Mouse (Mus musculus) hindbrain, postnatal 0 days (tissue): Measurements from ENCODE around the gene Klf6. TPM values are rescaled to one million over a fixed set of nuclear protein-coding genes. Genes with fewer than 3 reads are reported as not detected.

ENCODE experiments used
- ATAC-seq: fragments of 200-750 bp; cut with Nextera tagmentation; 2 replicates; pipeline ENCODE4 v1.8.0; 2017; ENCODE audit warnings: mild to moderate bottlenecking, moderate TSS enrichment, moderate library complexity
- DNase-seq: peaks from one replicate; pipeline ENCODE4 v3.0.0-alpha.2; 2015; ENCODE audit warnings: low spot score
- H3K27ac ChIP-seq: fragments of 300-500 bp; sonication (generic); 2 replicates; pipeline ENCODE4 v1.5.1; 2014; ENCODE audit warnings: mild to moderate bottlenecking
- H3K27me3 ChIP-seq: fragments of 300-500 bp; sonication (generic); 2 replicates; pipeline ENCODE4 v1.6.1; 2014; ENCODE audit warnings: low read length, mixed read lengths; ENCODE audit not compliant: insufficient read depth
- H3K36me3 ChIP-seq: fragments of 300-500 bp; sonication (generic); 2 replicates; pipeline ENCODE4 v1.6.1; 2014; ENCODE audit warnings: low read length, mixed read lengths; ENCODE audit not compliant: insufficient read depth
- H3K4me1 ChIP-seq: fragments of 300-500 bp; sonication (generic); 2 replicates; pipeline ENCODE4 v1.6.1; 2014; ENCODE audit warnings: antibody characterized with exemption, low read length, mixed read lengths; ENCODE audit not compliant: insufficient read depth
- H3K4me2 ChIP-seq: fragments of 300-500 bp; sonication (generic); 2 replicates; pipeline ENCODE4 v1.6.1; 2014; ENCODE audit warnings: low read depth, mild to moderate bottlenecking, low read length, moderate library complexity, mixed read lengths
- H3K4me3 ChIP-seq: fragments of 300-500 bp; sonication (generic); 2 replicates; pipeline ENCODE4 v1.5.1; 2014; ENCODE audit warnings: low read length
- H3K9ac ChIP-seq: fragments of 300-500 bp; sonication (generic); replicated peaks from 2 replicates; pipeline ENCODE4 v1.6.1; 2014; ENCODE audit warnings: mild to moderate bottlenecking, low read length, moderate library complexity, mixed read lengths
- H3K9me3 ChIP-seq: fragments of 300-500 bp; sonication (generic); 2 replicates; pipeline ENCODE4 v1.6.1; 2016; ENCODE audit warnings: low read length, mixed read lengths
- CTCF ChIP-seq: IDR thresholded peaks from 2 replicates; pipeline ENCODE4 v1.5.1; 2016; ENCODE audit warnings: antibody characterized with exemption, control low read depth, low read depth
- WGBS: fragments of 180-500 bp; shearing (Covaris S2); extraction: QIAGEN DNeasy Blood & Tissue Kit; methylation state at CpG from one replicate; pipeline ENCODE4 v1.1.7; 2014; 5-methylcytosine and 5-hydroxymethylcytosine counted together
- polyA plus RNA-seq: library from polyadenylated mRNA; unstranded; fragments of >200 nt; fragmentation: Nextera tagmentation; extraction: Ambion mirVana; gene quantifications from 2 replicates; pipeline ENCODE4 v1.2.1, GENCODE M21; 2015
- total RNA-seq: library from RNA; depleted of rRNA; stranded (reverse); fragments of >200 nt; gene quantifications from 2 replicates; pipeline ENCODE4 v1.2.3, GENCODE M21; 2014

Gene Klf6
- total and polyA plus RNA-seq, 2 experiments from 2014 or later, result 53.1 to 104 TPM

- Histone ChIP-seq H3K4me1 (no peaks in the 10 kb centered on the region), H3K27ac (no peak overlapping the region), H3K4me3 (no peak overlapping the region), H3K4me2 (no peak overlapping the region), H3K9ac (no peak overlapping the region), H3K36me3 (no peaks in the 10 kb centered on the region), H3K9me3 (no peaks in the 10 kb centered on the region), H3K27me3 (no peaks in the 10 kb centered on the region)
- 92% methylated on average over 3 of the region's 3 CpGs for WGBS
- no peak for DNase-seq
- TF ChIP-seq CTCF, result no peak
- ATAC-seq, result no peak
These were observed 14.2 kb downstream of the Klf6 start for GRCm38 (mm10) chr13:5875478-5875877.

DNA sequence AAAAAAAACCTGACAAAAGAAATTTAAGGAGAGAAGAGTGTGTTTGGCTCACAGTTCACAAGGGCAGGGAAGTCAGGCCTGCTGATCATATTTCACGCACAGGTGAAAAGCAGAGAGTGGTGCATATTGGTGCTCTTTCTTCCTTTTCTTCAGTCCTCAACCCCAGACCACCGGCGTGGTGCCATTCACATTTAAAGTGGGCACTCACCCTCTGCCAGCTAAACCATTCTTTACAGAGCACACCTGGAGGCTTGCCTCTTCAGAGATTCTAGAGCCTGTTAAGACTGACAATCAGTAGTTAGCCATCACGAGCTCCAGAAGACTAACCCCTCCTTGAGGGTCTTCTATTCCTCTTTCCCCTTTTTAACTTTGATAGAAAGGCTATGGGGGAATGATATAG lies 17.5 kb downstream of the Klf6 start:
- ATAC-seq, result no peak

GRCm38 (mm10) chr13:5886810-5887209 lies 25.5 kb downstream of the Klf6 start:
- no peak overlapping the region for H3K9ac ChIP-seq
- ATAC-seq (no peak), DNase-seq (no peak)
- 95% methylated on average over 4 of the region's 4 CpGs for WGBS
- H3K4me1 ChIP-seq, result no peaks in the 10 kb centered on the region
- no peaks in the 10 kb centered on the region for H3K27me3 ChIP-seq
- H3K4me3 ChIP-seq, result no peak overlapping the region
- TF ChIP-seq CTCF, result no peak
- no peaks in the 10 kb centered on the region for H3K9me3 ChIP-seq
- H3K36me3 ChIP-seq, result no peaks in the 10 kb centered on the region
- no peak overlapping the region for H3K4me2 ChIP-seq
- H3K27ac ChIP-seq, result no peak overlapping the region

More for the DNA sequence above, 17.5 kb downstream of the Klf6 start:
- Histone ChIP-seq H3K9ac (no peak overlapping the region), H3K4me2 (no peak overlapping the region), H3K4me3 (no peak overlapping the region), H3K4me1 (no peaks in the 10 kb centered on the region), H3K27ac (no peak overlapping the region), H3K36me3 (no peaks in the 10 kb centered on the region), H3K27me3 (no peaks in the 10 kb centered on the region), H3K9me3 (no peaks in the 10 kb centered on the region)
- DNase-seq, result no peak
- 59% methylated on average over 4 of the region's 4 CpGs for WGBS
- no peak for TF ChIP-seq CTCF

- Histone ChIP-seq H3K9ac (no peak overlapping the region), H3K27me3 (no peaks in the 10 kb centered on the region), H3K9me3 (no peaks in the 10 kb centered on the region), H3K4me1 (no peaks in the 10 kb centered on the region), H3K4me2 (no peak overlapping the region), H3K27ac (no peak overlapping the region), H3K4me3 (no peak overlapping the region), H3K36me3 (no peaks in the 10 kb centered on the region)
- no peak for DNase-seq
- WGBS, result 85% methylated on average over 5 of the region's 5 CpGs
- ATAC-seq, result no peak
- no peak for TF ChIP-seq CTCF
These were observed 26.9 kb downstream of the Klf6 start for GRCm38 (mm10) chr13:5888164-5888563.

DNA sequence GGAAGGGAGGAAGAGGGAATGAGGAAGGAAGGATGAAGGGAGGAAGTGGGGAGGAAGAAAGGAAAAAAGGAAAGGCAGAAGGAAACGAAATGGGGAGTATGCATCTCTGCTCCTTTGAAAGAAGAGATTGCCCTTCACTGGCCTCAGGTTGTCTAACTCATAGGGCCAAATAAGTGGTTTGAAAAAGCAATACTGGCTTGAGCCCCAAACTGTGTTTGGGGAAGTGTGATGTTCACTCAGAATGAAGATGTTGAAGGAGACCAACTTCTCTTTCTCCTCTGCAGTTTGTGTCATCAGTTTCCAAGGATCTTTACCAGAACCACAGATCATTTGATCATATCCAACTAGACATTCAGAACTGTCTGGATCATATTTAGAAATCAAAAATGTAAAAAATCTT lies 27.4 kb downstream of the Klf6 start:
- DNase-seq (no peak), ATAC-seq (no peak)
- 79% methylated on average over 1 of the region's 1 CpGs for WGBS
- Histone ChIP-seq H3K27me3 (no peaks in the 10 kb centered on the region), H3K36me3 (no peaks in the 10 kb centered on the region), H3K4me2 (no peak overlapping the region), H3K9ac (no peak overlapping the region), H3K9me3 (no peaks in the 10 kb centered on the region), H3K27ac (no peak overlapping the region), H3K4me1 (no peaks in the 10 kb centered on the region), H3K4me3 (no peak overlapping the region)
- no peak for TF ChIP-seq CTCF

DNA sequence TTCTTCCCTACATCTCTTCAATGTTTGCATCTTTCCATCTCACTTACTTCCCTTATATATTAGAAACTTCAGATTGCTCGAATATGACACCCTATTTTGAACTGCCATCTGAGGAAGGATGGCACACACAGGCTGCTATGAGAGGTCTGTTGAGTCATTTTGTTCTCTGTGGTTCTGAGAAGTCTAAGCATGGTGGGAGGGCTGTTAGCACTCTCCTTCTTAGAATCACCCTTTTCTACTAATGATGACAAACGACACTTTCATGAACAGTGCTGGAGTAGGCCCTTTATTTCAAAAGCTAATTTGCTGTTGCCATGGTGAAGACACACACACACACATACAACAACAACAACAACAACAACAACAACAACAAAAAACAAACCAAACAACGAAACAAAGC lies 28.8 kb downstream of the Klf6 start:
- no peak overlapping the region for H3K4me3 ChIP-seq

DNA sequence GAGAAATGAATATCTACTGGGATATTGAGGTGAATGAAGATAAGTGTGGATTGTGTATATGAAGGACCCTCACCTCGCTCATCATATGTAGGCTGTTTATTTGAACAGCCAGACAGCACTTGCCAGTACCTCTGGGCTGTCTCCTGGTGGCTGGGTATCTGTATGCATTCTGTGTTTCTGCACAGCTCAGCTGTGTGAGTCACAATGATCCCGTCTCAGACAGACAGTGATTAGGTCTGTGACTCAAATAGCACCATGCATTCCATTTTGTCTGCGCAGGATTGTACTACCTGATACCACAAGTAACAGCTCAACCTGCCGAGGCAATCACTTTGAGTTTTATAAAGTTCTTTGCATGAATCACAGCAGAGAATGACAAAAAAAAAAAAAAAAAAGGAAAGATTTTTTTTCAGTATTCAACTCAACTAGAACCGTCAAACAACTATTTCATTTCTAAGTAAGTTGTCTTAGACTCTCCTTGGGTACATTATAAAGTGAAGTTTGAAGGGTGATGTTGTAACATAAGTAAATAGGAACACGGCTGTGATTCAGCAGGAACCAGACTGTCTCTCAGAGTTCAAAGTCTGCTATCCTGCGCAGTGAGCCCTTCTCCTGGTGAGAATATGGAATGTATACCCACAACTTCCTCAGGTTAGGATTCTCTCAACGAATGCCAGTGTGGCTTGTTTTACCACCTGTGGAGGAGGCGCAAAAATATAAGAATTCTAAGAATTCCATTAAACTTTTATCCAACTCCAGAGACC lies 31.6 kb downstream of the Klf6 start:
- H3K4me1 ChIP-seq, result no peaks in the 10 kb centered on the region
- no peak for TF ChIP-seq CTCF

More for the DNA sequence above, 28.8 kb downstream of the Klf6 start:
- no peaks in the 10 kb centered on the region for H3K9me3 ChIP-seq
- H3K27ac ChIP-seq, result no peak overlapping the region
- DNase-seq (no peak), ATAC-seq (no peak)
- no peak overlapping the region for H3K4me2 ChIP-seq
- H3K9ac ChIP-seq, result no peak overlapping the region
- H3K36me3 ChIP-seq, result no peaks in the 10 kb centered on the region
- H3K27me3 ChIP-seq, result no peaks in the 10 kb centered on the region
- no peaks in the 10 kb centered on the region for H3K4me1 ChIP-seq
- TF ChIP-seq CTCF, result no peak
- 65% methylated on average over 3 of the region's 3 CpGs for WGBS

More for the DNA sequence above, 31.6 kb downstream of the Klf6 start:
- ATAC-seq (no peak), DNase-seq (no peak)
- no peaks in the 10 kb centered on the region for H3K36me3 ChIP-seq
- H3K27me3 ChIP-seq, result no peaks in the 10 kb centered on the region
- no peak overlapping the region for H3K4me2 ChIP-seq
- H3K4me3 ChIP-seq, result no peak overlapping the region
- 86% methylated on average over 9 of the region's 9 CpGs for WGBS
- H3K27ac ChIP-seq, result no peak overlapping the region
- H3K9me3 ChIP-seq, result no peaks in the 10 kb centered on the region
- no peak overlapping the region for H3K9ac ChIP-seq
